Mouse (Mus musculus): ENCODE measurements around the gene Pi4ka. TPM values are rescaled to one million over a fixed set of nuclear protein-coding genes. Genes with fewer than 3 reads are reported as not detected.

The Pi4ka gene
- total and polyA plus RNA-seq, 2 experiments from 2014 or later: 46.5 to 135 TPM

DNA sequence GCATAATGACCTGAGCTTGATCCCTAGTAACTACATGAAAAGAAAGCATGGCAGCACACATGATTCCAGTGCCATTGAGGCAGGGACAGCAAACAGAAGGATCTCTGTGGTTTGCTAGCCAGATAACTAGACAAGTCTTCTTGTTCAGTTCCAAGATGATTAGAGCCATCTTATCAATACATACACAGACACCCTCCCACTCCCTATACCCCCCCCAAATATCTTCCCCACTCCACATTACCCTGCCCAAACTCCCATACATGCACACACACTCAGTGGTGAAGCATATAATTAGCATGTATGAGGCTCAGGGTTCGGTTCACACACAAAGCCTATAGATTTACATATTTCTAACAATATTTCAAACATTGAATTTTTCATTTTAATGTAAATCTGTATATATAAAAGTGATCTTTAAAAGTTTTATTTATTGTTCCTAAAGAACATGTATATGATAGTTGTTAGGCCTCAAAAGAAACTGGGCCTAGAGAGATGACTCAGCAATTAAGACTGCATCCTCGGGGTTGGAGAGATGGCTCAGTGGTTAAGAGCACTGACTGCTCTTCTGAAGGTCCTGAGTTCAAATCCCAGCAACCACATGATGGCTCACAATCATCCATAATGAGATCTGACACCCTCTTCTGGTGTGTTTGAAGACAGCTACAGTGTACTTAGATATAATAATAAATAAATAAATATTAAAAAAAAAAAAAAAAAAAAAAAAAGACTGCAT is 22.4 kb downstream of the Pi4ka start:
- DNase-seq (ENCODE audit: low spot score): no peak
- 93% methylated on average over 2 of the region's 2 CpGs for WGBS

DNA sequence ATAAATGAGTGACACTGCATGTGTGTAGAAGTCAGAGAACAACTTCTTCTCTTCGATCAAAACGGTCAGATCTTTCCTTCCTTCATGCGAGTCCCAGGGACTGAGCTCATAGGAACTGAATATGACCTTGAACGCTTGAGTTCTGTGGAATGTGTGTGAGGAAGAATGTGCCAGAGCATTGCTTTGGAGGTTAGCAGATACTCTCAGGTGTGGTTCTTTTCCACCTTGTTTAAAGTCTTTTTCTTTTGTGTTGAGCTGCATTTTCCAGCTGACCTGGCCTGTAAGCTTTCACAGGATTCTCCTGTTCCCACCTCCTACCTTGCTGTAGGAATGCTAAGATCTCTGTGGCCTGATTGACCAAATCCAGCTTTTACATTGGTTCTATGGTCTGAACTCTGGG is 23.8 kb downstream of the Pi4ka start:
- TF ChIP-seq CTCF (IDR thresholded peaks at IDR 0.05): no peak
- DNase-seq (ENCODE audit: low spot score): no peak
- Histone ChIP-seq H3K36me3 (ENCODE audit: insufficient read depth, low read length) (peaks cover 22% of the 10 kb centered on the region), H3K4me1 (ENCODE audit: insufficient read depth, low read length) (no peaks in the 10 kb centered on the region), H3K4me2 (ENCODE audit: low read depth, low read length, poor library complexity, severe bottlenecking) (no peak overlapping the region), H3K27me3 (ENCODE audit: insufficient read depth, low read length) (no peaks in the 10 kb centered on the region), H3K4me3 (ENCODE audit: low read depth, low read length) (no peak overlapping the region), H3K9me3 (ENCODE audit: low read length) (no peaks in the 10 kb centered on the region), H3K27ac (ENCODE audit: low read depth, low read length) (no peak overlapping the region), H3K9ac (replicated peaks; ENCODE audit: low read length, poor library complexity, severe bottlenecking) (no peak overlapping the region)
- no peak for ATAC-seq (ENCODE audit: low FRiP score)
- WGBS: 96% methylated on average over 4 of the region's 4 CpGs

More for the DNA sequence above, 22.4 kb downstream of the Pi4ka start:
- Histone ChIP-seq H3K4me3 (ENCODE audit: low read depth, low read length) (no peak overlapping the region), H3K4me2 (ENCODE audit: low read depth, low read length, poor library complexity, severe bottlenecking) (no peak overlapping the region), H3K36me3 (ENCODE audit: insufficient read depth, low read length) (peaks cover 20% of the 10 kb centered on the region), H3K9ac (replicated peaks; ENCODE audit: low read length, poor library complexity, severe bottlenecking) (no peak overlapping the region), H3K9me3 (ENCODE audit: low read length) (no peaks in the 10 kb centered on the region), H3K4me1 (ENCODE audit: insufficient read depth, low read length) (no peaks in the 10 kb centered on the region), H3K27me3 (ENCODE audit: insufficient read depth, low read length) (no peaks in the 10 kb centered on the region), H3K27ac (ENCODE audit: low read depth, low read length) (no peak overlapping the region)
- ATAC-seq (ENCODE audit: low FRiP score): no peak
- no peak for TF ChIP-seq CTCF (IDR thresholded peaks at IDR 0.05)

DNA sequence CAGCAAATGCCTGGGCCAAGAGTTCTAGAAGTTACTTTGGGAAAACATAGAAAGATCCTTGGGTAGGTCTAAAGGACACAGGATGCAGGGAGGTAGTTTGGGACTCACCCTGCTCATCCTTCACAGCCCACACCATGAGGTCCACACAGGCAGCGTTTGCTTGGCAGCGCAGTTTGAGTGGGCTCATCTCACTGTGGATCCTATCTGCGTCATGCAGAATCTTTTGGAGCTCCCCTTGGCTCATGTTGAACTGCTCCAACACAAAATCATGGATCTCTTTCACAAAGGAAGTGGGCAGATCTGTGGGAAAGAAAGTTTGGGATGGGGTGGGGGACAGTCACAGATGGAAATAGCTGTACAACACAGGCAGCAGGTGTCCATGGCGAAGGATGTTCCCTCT is 47.3 kb downstream of the Pi4ka start:
- H3K9me3 ChIP-seq (ENCODE audit: low read length): no peaks in the 10 kb centered on the region
- no peak overlapping the region for H3K9ac ChIP-seq (replicated peaks; ENCODE audit: low read length, poor library complexity, severe bottlenecking)
- no peak for TF ChIP-seq CTCF (IDR thresholded peaks at IDR 0.05)
- H3K4me1 ChIP-seq (ENCODE audit: insufficient read depth, low read length): no peaks in the 10 kb centered on the region
- H3K27ac ChIP-seq (ENCODE audit: low read depth, low read length): no peak overlapping the region
- H3K27me3 ChIP-seq (ENCODE audit: insufficient read depth, low read length): no peaks in the 10 kb centered on the region
- H3K4me2 ChIP-seq (ENCODE audit: low read depth, low read length, poor library complexity, severe bottlenecking): no peak overlapping the region
- peaks cover 60% of the 10 kb centered on the region for H3K36me3 ChIP-seq (ENCODE audit: insufficient read depth, low read length)
- no peak overlapping the region for H3K4me3 ChIP-seq (ENCODE audit: low read depth, low read length)
- no peak for DNase-seq (ENCODE audit: low spot score)
- ATAC-seq (ENCODE audit: low FRiP score): no peak
- 94% methylated on average over 4 of the region's 4 CpGs for WGBS

DNA sequence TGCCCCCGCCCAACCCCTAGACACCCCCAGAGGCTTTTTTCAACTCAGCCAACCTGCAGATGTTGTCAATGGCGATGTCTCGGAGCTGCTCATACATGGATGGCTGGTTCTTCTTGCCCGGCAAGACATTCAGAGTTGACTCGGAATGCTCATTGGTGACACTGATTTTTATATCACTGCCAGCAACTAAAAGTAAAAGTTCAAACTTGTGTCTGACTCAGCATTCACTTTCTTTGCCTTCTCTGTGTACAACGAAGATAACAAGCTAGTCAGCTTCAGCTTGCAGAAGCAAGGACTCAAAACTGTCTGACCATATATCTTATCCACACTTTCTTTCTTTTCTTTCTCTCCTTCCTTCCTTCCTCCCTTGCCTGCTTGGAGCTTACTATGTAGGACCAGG is 50.1 kb downstream of the Pi4ka start:
- Histone ChIP-seq H3K9ac (replicated peaks; ENCODE audit: low read length, poor library complexity, severe bottlenecking) (no peak overlapping the region), H3K4me3 (ENCODE audit: low read depth, low read length) (no peak overlapping the region), H3K27ac (ENCODE audit: low read depth, low read length) (no peak overlapping the region), H3K9me3 (ENCODE audit: low read length) (no peaks in the 10 kb centered on the region), H3K4me1 (ENCODE audit: insufficient read depth, low read length) (no peaks in the 10 kb centered on the region), H3K36me3 (ENCODE audit: insufficient read depth, low read length) (peaks cover 72% of the 10 kb centered on the region), H3K27me3 (ENCODE audit: insufficient read depth, low read length) (no peaks in the 10 kb centered on the region), H3K4me2 (ENCODE audit: low read depth, low read length, poor library complexity, severe bottlenecking) (no peak overlapping the region)
- ATAC-seq (ENCODE audit: low FRiP score): no peak
- no peak for DNase-seq (ENCODE audit: low spot score)
- 91% methylated on average over 6 of the region's 6 CpGs for WGBS
- no peak for TF ChIP-seq CTCF (IDR thresholded peaks at IDR 0.05)

DNA sequence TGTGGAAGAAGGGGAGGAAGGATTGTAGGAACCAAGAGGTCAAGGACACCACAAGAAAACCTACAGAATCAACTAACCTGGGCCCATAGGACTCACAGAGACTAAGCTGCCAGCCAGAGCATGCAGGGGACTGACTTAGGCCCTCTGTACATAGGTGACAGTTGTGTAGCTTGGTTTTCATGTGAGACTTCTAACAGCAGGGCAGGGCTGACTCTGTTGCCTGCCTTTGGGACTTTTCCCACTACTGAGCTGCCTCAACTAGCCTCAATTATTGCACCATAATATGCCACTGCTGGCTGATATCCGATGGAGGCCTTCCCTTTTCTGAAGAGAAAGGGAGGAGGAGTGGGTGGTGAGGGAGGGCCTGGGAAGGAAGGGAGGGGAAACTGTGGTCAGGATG is 59.3 kb downstream of the Pi4ka start:
- no peak for ATAC-seq (ENCODE audit: low FRiP score)
- no peaks in the 10 kb centered on the region for H3K4me1 ChIP-seq (ENCODE audit: insufficient read depth, low read length)
- no peak overlapping the region for H3K27ac ChIP-seq (ENCODE audit: low read depth, low read length)
- H3K9ac ChIP-seq (replicated peaks; ENCODE audit: low read length, poor library complexity, severe bottlenecking): no peak overlapping the region
- no peak overlapping the region for H3K4me3 ChIP-seq (ENCODE audit: low read depth, low read length)
- WGBS: 77% methylated on average over 1 of the region's 1 CpGs
- H3K9me3 ChIP-seq (ENCODE audit: low read length): no peaks in the 10 kb centered on the region
- TF ChIP-seq CTCF (IDR thresholded peaks at IDR 0.05): no peak
- H3K27me3 ChIP-seq (ENCODE audit: insufficient read depth, low read length): no peaks in the 10 kb centered on the region
- no peak overlapping the region for H3K4me2 ChIP-seq (ENCODE audit: low read depth, low read length, poor library complexity, severe bottlenecking)
- peaks cover 61% of the 10 kb centered on the region for H3K36me3 ChIP-seq (ENCODE audit: insufficient read depth, low read length)
- DNase-seq (ENCODE audit: low spot score): no peak

DNA sequence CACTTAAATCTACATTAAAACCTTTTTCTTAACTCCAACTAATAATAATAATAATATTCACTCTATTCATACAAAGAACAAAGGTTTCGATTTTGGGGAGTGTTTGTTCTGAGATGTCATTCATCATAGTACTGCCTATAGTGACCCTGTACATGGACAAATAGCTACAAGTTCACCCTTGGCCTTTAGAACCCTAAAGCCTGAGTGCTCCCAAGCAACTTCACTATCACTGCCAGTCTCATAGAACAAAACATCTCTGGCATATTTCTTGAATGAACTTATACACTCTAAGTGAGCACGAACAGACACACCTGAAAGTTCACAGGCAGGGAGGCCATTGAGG is 60.3 kb downstream of the Pi4ka start:
- WGBS: 91% methylated on average over 2 of the region's 2 CpGs
- H3K4me2 ChIP-seq (ENCODE audit: low read depth, low read length, poor library complexity, severe bottlenecking): no peak overlapping the region
- H3K9ac ChIP-seq (replicated peaks; ENCODE audit: low read length, poor library complexity, severe bottlenecking): no peak overlapping the region
- no peaks in the 10 kb centered on the region for H3K27me3 ChIP-seq (ENCODE audit: insufficient read depth, low read length)
- H3K36me3 ChIP-seq (ENCODE audit: insufficient read depth, low read length): peaks cover 54% of the 10 kb centered on the region
- no peak for TF ChIP-seq CTCF (IDR thresholded peaks at IDR 0.05)
- no peak overlapping the region for H3K4me3 ChIP-seq (ENCODE audit: low read depth, low read length)
- no peak for ATAC-seq (ENCODE audit: low FRiP score)
- H3K9me3 ChIP-seq (ENCODE audit: low read length): no peaks in the 10 kb centered on the region
- DNase-seq (ENCODE audit: low spot score): no peak
- no peaks in the 10 kb centered on the region for H3K4me1 ChIP-seq (ENCODE audit: insufficient read depth, low read length)
- H3K27ac ChIP-seq (ENCODE audit: low read depth, low read length): no peak overlapping the region

All from midbrain, postnatal 0 days (tissue).